Mouse (Mus musculus): ENCODE data around the gene Tmem143.

DNA sequence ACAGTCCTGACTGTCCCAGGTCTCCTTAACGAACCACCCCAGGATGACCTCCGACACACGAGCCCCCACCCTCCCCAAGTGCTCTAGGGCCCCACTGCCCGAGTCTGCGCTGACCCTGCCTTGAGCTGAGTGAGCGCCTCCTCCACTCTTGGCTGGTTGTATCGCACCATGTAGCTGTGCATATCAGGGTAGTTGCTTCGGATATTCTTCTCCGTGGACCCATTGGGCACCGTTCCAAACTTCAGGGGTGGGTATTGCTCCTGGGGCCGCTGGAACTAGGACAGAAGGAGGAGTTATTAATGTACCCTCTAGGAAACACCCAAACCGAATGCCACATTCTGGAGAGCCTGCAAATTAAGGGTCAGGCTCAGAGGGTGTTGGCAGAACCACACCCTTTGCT, 43.7 kb upstream of the Tmem143 start:
- TF ChIP-seq CTCF (IDR thresholded peaks at IDR 0.05; ENCODE audit: insufficient read depth, low read length) (no peak), POLR2A (IDR thresholded peaks at IDR 0.05; ENCODE audit: borderline replicate concordance, extremely low read depth, low read depth, low read length) (no peak)

Data from lung, adult 2 months (tissue).